Mouse (Mus musculus): ENCODE results near the gene Mepe.

Gene Mepe

GRCm38 (mm10) chr5:104325029-104325428 lies at the start of gene Mepe:
Mepe (plus strand) TSS chr5:104325329.
- TF ChIP-seq POU5F1 (IDR thresholded peaks at IDR 0.05; ENCODE audit: borderline replicate concordance, low read length) (no peak), NANOG (IDR thresholded peaks at IDR 0.05; ENCODE audit: borderline replicate concordance, low read length) (no peak), CTCF (conservative IDR thresholded peaks at IDR 0.05; ENCODE audit: low read length) (no peak)
- Histone ChIP-seq H3K27me3 (ENCODE audit: insufficient read depth, low read length) (no peaks in the 10 kb centered on the region), H3K36me3 (ENCODE audit: insufficient read depth, low read length) (no peaks in the 10 kb centered on the region), H3K4me3 (replicated peaks; ENCODE audit: low read length) (no peak within 1 kb of the TSS), H3K4me1 (replicated peaks; ENCODE audit: low read depth, low read length) (no peaks in the 10 kb centered on the region), H3K9me3 (ENCODE audit: low read length) (peaks cover 12% of the 10 kb centered on the region)

GRCm38 (mm10) chr5:104294201-104294600 lies 30.9 kb upstream of the Mepe start:
- Histone ChIP-seq H3K4me3 (replicated peaks; ENCODE audit: low read length) (no peak overlapping the region), H3K36me3 (ENCODE audit: insufficient read depth, low read length) (no peaks in the 10 kb centered on the region), H3K27me3 (ENCODE audit: insufficient read depth, low read length) (no peaks in the 10 kb centered on the region), H3K9me3 (ENCODE audit: low read length) (peaks cover 6% of the 10 kb centered on the region; the same call in 1 of the 2 replicates), H3K4me1 (replicated peaks; ENCODE audit: low read depth, low read length) (no peaks in the 10 kb centered on the region)
- TF ChIP-seq NANOG (IDR thresholded peaks at IDR 0.05; ENCODE audit: borderline replicate concordance, low read length), result no peak
- TF ChIP-seq CTCF (conservative IDR thresholded peaks at IDR 0.05; ENCODE audit: low read length), result no peak
- no peak for TF ChIP-seq POU5F1 (IDR thresholded peaks at IDR 0.05; ENCODE audit: borderline replicate concordance, low read length)

- TF ChIP-seq CTCF (conservative IDR thresholded peaks at IDR 0.05; ENCODE audit: low read length), result no peak
- no peak for TF ChIP-seq NANOG (IDR thresholded peaks at IDR 0.05; ENCODE audit: borderline replicate concordance, low read length)
- TF ChIP-seq POU5F1 (IDR thresholded peaks at IDR 0.05; ENCODE audit: borderline replicate concordance, low read length), result no peak
- Histone ChIP-seq H3K9me3 (ENCODE audit: low read length) (peaks cover 3% of the 10 kb centered on the region; the same call in 1 of the 2 replicates), H3K4me1 (replicated peaks; ENCODE audit: low read depth, low read length) (no peaks in the 10 kb centered on the region), H3K27me3 (ENCODE audit: insufficient read depth, low read length) (no peaks in the 10 kb centered on the region), H3K4me3 (replicated peaks; ENCODE audit: low read length) (no peak within 1 kb of the TSS), H3K36me3 (ENCODE audit: insufficient read depth, low read length) (no peaks in the 10 kb centered on the region)
Observed at GRCm38 (mm10) chr5:104298994-104299393, 26.1 kb upstream of the Mepe start, which contains the start of gene Ibsp. Ibsp (plus strand) TSS chr5:104299171.

- TF ChIP-seq NANOG (IDR thresholded peaks at IDR 0.05; ENCODE audit: borderline replicate concordance, low read length) (no peak), POU5F1 (IDR thresholded peaks at IDR 0.05; ENCODE audit: borderline replicate concordance, low read length) (no peak), CTCF (conservative IDR thresholded peaks at IDR 0.05; ENCODE audit: low read length) (no peak)
- Histone ChIP-seq H3K4me3 (replicated peaks; ENCODE audit: low read length) (no peak overlapping the region), H3K9me3 (ENCODE audit: low read length) (peaks cover 43% of the 10 kb centered on the region)
Observed at GRCm38 (mm10) chr5:104314073-104314472, 11.1 kb upstream of the Mepe start.

GRCm38 (mm10) chr5:104326884-104327283 lies 1.8 kb downstream of the Mepe start:
- Histone ChIP-seq H3K4me1 (replicated peaks; ENCODE audit: low read depth, low read length) (no peaks in the 10 kb centered on the region), H3K9me3 (ENCODE audit: low read length) (peaks cover 30% of the 10 kb centered on the region), H3K4me3 (replicated peaks; ENCODE audit: low read length) (no peak overlapping the region), H3K27me3 (ENCODE audit: insufficient read depth, low read length) (no peaks in the 10 kb centered on the region), H3K36me3 (ENCODE audit: insufficient read depth, low read length) (no peaks in the 10 kb centered on the region; the same call in 1 of the 2 replicates)
- no peak for TF ChIP-seq NANOG (IDR thresholded peaks at IDR 0.05; ENCODE audit: borderline replicate concordance, low read length)
- no peak for TF ChIP-seq POU5F1 (IDR thresholded peaks at IDR 0.05; ENCODE audit: borderline replicate concordance, low read length)
- TF ChIP-seq CTCF (conservative IDR thresholded peaks at IDR 0.05; ENCODE audit: low read length), result no peak

More at GRCm38 (mm10) chr5:104314073-104314472, 11.1 kb upstream of the Mepe start:
- Histone ChIP-seq H3K27me3 (ENCODE audit: insufficient read depth, low read length) (no peaks in the 10 kb centered on the region), H3K4me1 (replicated peaks; ENCODE audit: low read depth, low read length) (no peaks in the 10 kb centered on the region), H3K36me3 (ENCODE audit: insufficient read depth, low read length) (no peaks in the 10 kb centered on the region)

- Histone ChIP-seq H3K4me1 (replicated peaks; ENCODE audit: low read depth, low read length) (no peaks in the 10 kb centered on the region), H3K36me3 (ENCODE audit: insufficient read depth, low read length) (no peaks in the 10 kb centered on the region; the same call in 1 of the 2 replicates), H3K9me3 (ENCODE audit: low read length) (peaks cover 35% of the 10 kb centered on the region), H3K4me3 (replicated peaks; ENCODE audit: low read length) (no peak overlapping the region), H3K27me3 (ENCODE audit: insufficient read depth, low read length) (no peaks in the 10 kb centered on the region)
- TF ChIP-seq POU5F1 (IDR thresholded peaks at IDR 0.05; ENCODE audit: borderline replicate concordance, low read length), result no peak
- no peak for TF ChIP-seq NANOG (IDR thresholded peaks at IDR 0.05; ENCODE audit: borderline replicate concordance, low read length)
- no peak for TF ChIP-seq CTCF (conservative IDR thresholded peaks at IDR 0.05; ENCODE audit: low read length)
Observed at GRCm38 (mm10) chr5:104327389-104327788, 2.3 kb downstream of the Mepe start.

GRCm38 (mm10) chr5:104327876-104328275 lies 2.7 kb downstream of the Mepe start:
- H3K4me3 ChIP-seq (replicated peaks; ENCODE audit: low read length), result no peak overlapping the region
- H3K27me3 ChIP-seq (ENCODE audit: insufficient read depth, low read length), result no peaks in the 10 kb centered on the region
- no peaks in the 10 kb centered on the region for H3K4me1 ChIP-seq (replicated peaks; ENCODE audit: low read depth, low read length)
- no peaks in the 10 kb centered on the region; the same call in 1 of the 2 replicates for H3K36me3 ChIP-seq (ENCODE audit: insufficient read depth, low read length)
- TF ChIP-seq NANOG (IDR thresholded peaks at IDR 0.05; ENCODE audit: borderline replicate concordance, low read length) (no peak), POU5F1 (IDR thresholded peaks at IDR 0.05; ENCODE audit: borderline replicate concordance, low read length) (no peak), CTCF (conservative IDR thresholded peaks at IDR 0.05; ENCODE audit: low read length) (no peak)
- peaks cover 40% of the 10 kb centered on the region for H3K9me3 ChIP-seq (ENCODE audit: low read length)

- no peaks in the 10 kb centered on the region; the same call in 1 of the 2 replicates for H3K36me3 ChIP-seq (ENCODE audit: insufficient read depth, low read length)
- H3K27me3 ChIP-seq (ENCODE audit: insufficient read depth, low read length), result no peaks in the 10 kb centered on the region
- no peak overlapping the region for H3K4me3 ChIP-seq (replicated peaks; ENCODE audit: low read length)
- H3K4me1 ChIP-seq (replicated peaks; ENCODE audit: low read depth, low read length), result no peaks in the 10 kb centered on the region
- TF ChIP-seq CTCF (conservative IDR thresholded peaks at IDR 0.05; ENCODE audit: low read length) (no peak), POU5F1 (IDR thresholded peaks at IDR 0.05; ENCODE audit: borderline replicate concordance, low read length) (no peak), NANOG (IDR thresholded peaks at IDR 0.05; ENCODE audit: borderline replicate concordance, low read length) (no peak)
- peaks cover 45% of the 10 kb centered on the region for H3K9me3 ChIP-seq (ENCODE audit: low read length)
Observed at GRCm38 (mm10) chr5:104328317-104328850, 3.3 kb downstream of the Mepe start.

All from E14TG2a.4 (cell line).